Comparison of ENCODE assay signal across 8 mouse cellular contexts in genomic region chr2:158666071-158666800, GRCm38 (mm10). TPM values are rescaled to one million over a fixed set of nuclear protein-coding genes. Genes with fewer than 3 reads are reported as not detected.
A peak's percentile ranks its signal among the peaks of the same experiment; 100 is the strongest.
DNase-seq lines count a peak whose midpoint lies in the region; ATAC-seq lines count a peak whose summit lies in the region.
"Had no signal": no experiment of that assay in that cellular context is flagged by ENCODE, and none has a peak within 500 bp of the region (broad histone marks: within the 10 kb centered on the region; RNA-seq: fewer than 3 reads in every experiment).

No protein-coding gene starts in this region.

- DNase-seq in B cell, adult 2 months, result peak; percentile 83 to 88
- DNase-seq in hindbrain, embryonic 11.5 days (ENCODE audit: low spot score), result peak; percentile 30
- peak; percentile 66 for DNase-seq in thymus, postnatal 25 days
- DNase-seq in left cerebral cortex, adult 18-20 months (ENCODE audit: low spot score in 2 of 2), result no peak
- DNase-seq in frontal cortex, adult 2 months (ENCODE audit: extremely low spot score in 1 of 2, low spot score in 1 of 2), result no peak

- no peak overlapping the region for H3K27ac ChIP-seq in hindbrain, embryonic 11.5 days (ENCODE audit: low read depth, low read length)

- ATAC-seq in CD4-positive, CD25-positive, alpha-beta regulatory T cell, adult 4 months, result peak; percentile 74
- peak; percentile 5; the same call in 1 of the 2 replicates for ATAC-seq in hindbrain, embryonic 11.5 days (ENCODE audit: low FRiP score)
- peak; percentile 31; the same call in 1 of the 2 replicates for ATAC-seq in megakaryocyte-erythroid progenitor cell, adult 5-6 weeks (replicated peaks; ENCODE audit: low FRiP score, low TSS enrichment, poor library complexity, severe bottlenecking)

- no peak overlapping the region for H3K4me2 ChIP-seq in hindbrain, embryonic 11.5 days (replicated peaks; ENCODE audit: low read depth, low read length)

- H3K9me3 ChIP-seq in hindbrain, embryonic 11.5 days (ENCODE audit: control insufficient read depth, low read length), result no peaks in the 10 kb centered on the region

- H3K27me3 ChIP-seq in hindbrain, embryonic 11.5 days (ENCODE audit: control insufficient read depth, insufficient read depth, low read length), result peaks cover 12% of the 10 kb centered on the region

- no peaks in the 10 kb centered on the region for H3K36me3 ChIP-seq in hindbrain, embryonic 11.5 days (ENCODE audit: control insufficient read depth, insufficient read depth, low read length)

- no peak overlapping the region for H3K4me3 ChIP-seq in hindbrain, embryonic 11.5 days (ENCODE audit: low read depth, low read length)
- H3K4me3 ChIP-seq: erythroblast, embryonic 14.5 days had no signal

- H3K4me1 ChIP-seq in hindbrain, embryonic 11.5 days (replicated peaks; ENCODE audit: control insufficient read depth, insufficient read depth, low read length), result peaks cover 8% of the 10 kb centered on the region

- WGBS in hindbrain, embryonic 11.5 days, result 33% methylated on average over 13 of the region's 13 CpGs

- H3K9ac ChIP-seq in hindbrain, embryonic 11.5 days (ENCODE audit: low read depth, low read length), result no peak overlapping the region

RNA-seq across cellular contexts. Expression of gene Ppp1r16b, which starts 1.0 kb away (rescaled TPM):
- 100 to 1,000 TPM; 121 to 150 TPM for polyA plus RNA-seq in CD4-positive, CD25-positive, alpha-beta regulatory T cell, adult 4 months (2017; shearing (Covaris generic))
- 2.4 and 3.6 TPM in 2 replicates for polyA plus RNA-seq in hindbrain, embryonic 11.5 days (2014; fragmentation: Nextera tagmentation; extraction: Ambion mirVana)
- total RNA-seq in megakaryocyte-erythroid progenitor cell, adult 5-6 weeks (2014; fragmentation: Nextera tagmentation), result 2.4 and 5.0 TPM in 2 replicates
- 0.04 and 1.6 TPM in 2 replicates for total RNA-seq in megakaryocyte-erythroid progenitor cell, adult 5-6 weeks (2017)
- total RNA-seq in left cerebral cortex, adult 18-20 months (2021), result 100 to 1,000 TPM; 124 to 132 TPM
- 38.4 and 43.2 TPM in 2 replicates for polyA plus RNA-seq in frontal cortex, adult 2 months (2012; rRNA removed)

RNA-seq across cellular contexts. Expression of gene Actr5, which starts 41.5 kb away (rescaled TPM):
- 1 to 10 TPM; 2.1 to 2.9 TPM for polyA plus RNA-seq in CD4-positive, CD25-positive, alpha-beta regulatory T cell, adult 4 months (2017; shearing (Covaris generic))
- polyA plus RNA-seq in hindbrain, embryonic 11.5 days (2014; fragmentation: Nextera tagmentation; extraction: Ambion mirVana), result 13.7 and 16.7 TPM in 2 replicates
- total RNA-seq in megakaryocyte-erythroid progenitor cell, adult 5-6 weeks (2014; fragmentation: Nextera tagmentation), result 13.8 and 21.1 TPM in 2 replicates
- total RNA-seq in megakaryocyte-erythroid progenitor cell, adult 5-6 weeks (2017), result 16.2 and 31.5 TPM in 2 replicates
- 10 to 100 TPM; 11.3 to 12.1 TPM for total RNA-seq in left cerebral cortex, adult 18-20 months (2021)
- polyA plus RNA-seq in frontal cortex, adult 2 months (2012; rRNA removed), result 10.0 and 10.9 TPM in 2 replicates

RNA-seq across cellular contexts. Expression of gene Slc32a1, which starts 55.7 kb away (rescaled TPM):
- not detected for polyA plus RNA-seq in CD4-positive, CD25-positive, alpha-beta regulatory T cell, adult 4 months (2017; shearing (Covaris generic))
- polyA plus RNA-seq in hindbrain, embryonic 11.5 days (2014; fragmentation: Nextera tagmentation; extraction: Ambion mirVana), result 1.9 and 2.9 TPM in 2 replicates
- not detected in 2 replicates for total RNA-seq in megakaryocyte-erythroid progenitor cell, adult 5-6 weeks (2014; fragmentation: Nextera tagmentation)
- not detected in 2 replicates for total RNA-seq in megakaryocyte-erythroid progenitor cell, adult 5-6 weeks (2017)
- 100 to 1,000 TPM in 1 of 2 experiments, 10 to 100 TPM in 1; 99.3 to 102 TPM for total RNA-seq in left cerebral cortex, adult 18-20 months (2021)
- polyA plus RNA-seq in frontal cortex, adult 2 months (2012; rRNA removed), result 157 and 175 TPM in 2 replicates
- polyA plus RNA-seq: erythroblast, embryonic 14.5 days had no signal

Comparison
In these comparisons a context has a peak if more than half of its experiments do, and no peak if none do; other contexts are left out.
1. DNase-seq: peak in B cell, adult 2 months (2 of 2), hindbrain, embryonic 11.5 days (single experiment) and thymus, postnatal 25 days (single experiment); none in left cerebral cortex, adult 18-20 months (0 of 2) and frontal cortex, adult 2 months (0 of 2).
2. ATAC-seq: peak in every context shown above with its lines; median percentile 74 in CD4-positive, CD25-positive, alpha-beta regulatory T cell, adult 4 months; 31 in megakaryocyte-erythroid progenitor cell, adult 5-6 weeks; 5 in hindbrain, embryonic 11.5 days.
3. RNA of gene Slc32a1, which starts 55.7 kb away (polyA plus RNA-seq): 157 to 175 TPM in frontal cortex, adult 2 months; 1.9 to 2.9 TPM in hindbrain, embryonic 11.5 days and not detected in CD4-positive, CD25-positive, alpha-beta regulatory T cell, adult 4 months; every median in the first group is over 10 times any median in the second.